Mouse (Mus musculus) retina, embryonic 14.5 days (tissue): ENCODE measurements around the gene Map6.
"Not testable (repeated sequence)": the region's sequence is repeated elsewhere in the genome, so short reads cannot be mapped to it uniquely, and the experiment has no call there.

ENCODE experiments used
- DNase-seq: peaks from one replicate; pipeline ENCODE4 v3.0.0-alpha.2; 2015; ENCODE audit warnings: low spot score

The Map6 gene

GRCm38 (mm10) chr7:99355731-99356131, 88.5 kb downstream of the Map6 start:
- DNase-seq, result peak; percentile 79

DNA sequence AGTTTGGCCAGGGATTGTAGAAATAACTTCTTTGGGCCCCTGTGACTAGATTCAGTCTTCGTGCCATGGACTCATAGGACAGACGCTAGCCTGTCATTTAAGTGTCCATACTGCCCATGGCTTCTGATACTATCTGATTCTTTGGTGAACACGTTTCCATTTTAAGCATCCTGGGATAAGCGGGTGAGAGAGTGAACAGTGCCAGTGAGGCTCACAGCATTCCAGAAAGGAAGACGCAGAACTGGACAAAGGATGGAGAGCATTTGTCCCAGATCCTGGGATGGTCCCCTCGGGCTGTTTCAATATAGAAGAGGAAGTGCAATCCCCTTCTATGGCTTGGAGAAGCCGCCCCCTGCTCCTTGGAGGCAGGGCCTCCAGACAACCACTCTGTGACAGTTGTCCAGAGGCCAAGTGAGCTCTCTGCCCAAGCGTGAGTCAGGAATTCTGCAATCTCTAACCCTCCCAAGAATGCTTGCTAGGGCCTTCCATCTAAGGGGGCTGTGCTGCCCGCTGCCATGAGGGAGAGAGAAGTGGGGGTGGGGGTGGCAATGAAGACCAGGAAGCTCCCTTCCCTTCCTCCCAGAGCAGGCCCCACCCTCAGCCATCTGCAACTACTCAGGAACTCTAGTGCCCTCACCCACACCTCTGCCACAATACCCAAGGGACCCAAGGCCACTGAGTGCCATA, 89.1 kb downstream of the Map6 start:
- DNase-seq, result no peak

GRCm38 (mm10) chr7:99357201-99357600, 90.0 kb downstream of the Map6 start:
- no peak for DNase-seq

- no peak for DNase-seq
Measured at GRCm38 (mm10) chr7:99358371-99358770, 91.1 kb downstream of the Map6 start.

DNA sequence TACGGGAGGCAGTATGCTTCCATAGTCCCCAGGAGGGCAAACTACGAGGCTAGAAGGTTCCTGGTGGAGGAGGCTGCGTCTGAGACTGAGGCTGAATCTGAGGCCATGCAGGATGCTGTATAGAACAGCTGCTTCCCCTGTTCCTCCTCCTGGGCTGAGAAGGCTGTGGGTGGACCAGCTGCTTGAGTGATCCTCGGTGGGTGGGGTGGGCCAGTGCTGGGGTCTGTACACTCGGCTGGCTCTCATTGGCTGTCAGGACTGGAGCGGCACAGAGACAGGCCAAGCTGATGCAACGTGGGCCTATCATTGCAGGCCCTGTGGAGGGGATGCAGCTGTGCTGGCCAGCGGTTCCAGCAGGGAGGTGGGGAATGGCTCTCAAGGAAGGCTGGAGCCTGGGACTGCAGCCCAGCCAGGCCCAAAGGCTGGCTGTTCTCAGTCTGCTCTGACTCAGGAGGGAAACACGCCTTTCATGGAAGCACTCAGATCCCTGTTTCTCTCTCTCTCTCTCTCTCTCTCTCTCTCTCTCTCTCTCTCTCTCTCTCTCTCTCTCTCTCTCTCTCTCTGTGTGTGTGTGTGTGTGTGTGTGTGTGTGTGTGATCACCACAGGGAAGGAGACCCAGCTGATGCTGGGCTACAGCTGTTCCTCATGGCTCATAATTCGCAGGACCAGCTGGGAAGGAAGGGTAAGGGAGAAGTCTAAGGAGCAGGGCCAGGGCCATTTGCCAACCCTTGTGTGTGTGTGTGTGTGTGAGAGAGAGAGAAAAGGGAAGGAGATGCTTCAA, 93.0 kb downstream of the Map6 start:
- peak; percentile 82 for DNase-seq

DNA sequence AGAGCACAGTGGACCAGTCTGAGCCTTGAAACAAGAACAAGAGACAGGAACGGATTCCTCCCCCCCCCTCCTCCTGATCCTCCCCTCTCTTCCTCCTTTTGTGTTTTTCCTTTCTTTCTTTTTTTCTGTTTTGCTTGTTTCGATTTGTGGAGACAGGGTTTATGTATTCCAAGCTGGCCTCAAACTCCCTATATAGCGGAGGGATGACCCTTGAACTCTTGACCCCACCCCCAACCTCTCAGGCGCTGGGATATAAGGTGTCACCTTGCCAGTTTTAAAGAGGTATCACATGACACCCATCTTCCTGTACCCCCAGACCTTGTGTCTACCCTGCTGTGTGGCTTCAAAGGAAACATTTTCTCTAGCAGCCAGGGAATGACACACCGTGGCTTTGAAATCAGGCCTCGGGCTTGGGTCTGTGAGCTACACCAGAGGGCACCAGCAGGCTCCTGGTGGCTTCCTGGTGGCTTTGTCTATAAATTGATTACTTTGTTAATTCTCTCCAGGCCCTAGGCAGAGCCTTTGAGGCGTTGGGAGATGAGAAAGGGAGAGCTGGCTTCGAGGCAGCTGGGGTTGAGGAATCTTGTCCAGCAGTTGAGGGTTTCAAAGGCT, 93.7 kb downstream of the Map6 start:
- no peak for DNase-seq

DNA sequence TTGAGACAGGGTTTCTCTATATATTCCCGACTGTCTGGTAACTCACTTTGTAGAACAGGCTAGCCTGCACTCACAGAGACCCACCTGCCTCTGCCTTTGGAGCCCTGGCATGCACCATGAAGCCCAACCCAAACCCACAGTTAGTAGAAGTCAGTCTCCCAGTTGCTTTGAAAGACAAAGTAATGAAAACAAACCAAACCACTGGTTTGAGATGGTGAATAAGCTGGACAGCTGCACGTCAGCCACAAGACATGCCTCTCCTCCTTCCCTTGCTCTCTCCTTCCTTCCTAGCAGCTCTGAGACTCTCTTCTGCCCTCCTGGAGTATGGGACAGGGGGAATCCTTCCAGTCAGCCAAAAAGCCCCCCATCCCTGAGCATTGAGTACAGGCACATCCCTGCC, 94.9 kb downstream of the Map6 start:
- no peak for DNase-seq

- peak; percentile 93 for DNase-seq
Measured at GRCm38 (mm10) chr7:99365069-99365468, 97.8 kb downstream of the Map6 start.

- DNase-seq, result no peak
Measured at GRCm38 (mm10) chr7:99366716-99367115, 99.5 kb downstream of the Map6 start.

GRCm38 (mm10) chr7:99374325-99374724, 107.1 kb downstream of the Map6 start:
- DNase-seq, result not testable (repeated sequence)

GRCm38 (mm10) chr7:99375455-99375854, 108.2 kb downstream of the Map6 start:
- peak; percentile 81 for DNase-seq

DNA sequence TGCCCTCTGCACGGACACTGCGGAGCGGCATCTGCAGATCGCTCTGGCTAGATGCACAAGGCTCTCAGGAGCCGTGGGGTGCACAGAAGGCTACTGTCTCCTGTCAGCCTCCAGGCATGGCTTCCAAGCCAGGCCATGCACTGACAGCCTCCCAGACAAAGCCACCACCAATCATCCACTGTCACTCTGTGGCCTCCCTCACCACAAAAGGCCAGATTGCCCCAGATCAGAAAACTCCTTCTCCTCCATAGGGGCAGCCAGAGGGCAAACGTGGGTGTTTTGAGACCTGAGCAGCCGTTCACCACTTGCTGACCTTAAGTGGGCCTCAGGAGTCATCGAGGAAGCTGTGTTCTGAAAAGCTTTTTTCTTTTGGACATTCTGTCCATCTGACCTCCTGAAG, 111.6 kb downstream of the Map6 start:
- DNase-seq, result no peak

GRCm38 (mm10) chr7:99380491-99381213, 113.4 kb downstream of the Map6 start:
- DNase-seq, result peak; percentile 86

DNA sequence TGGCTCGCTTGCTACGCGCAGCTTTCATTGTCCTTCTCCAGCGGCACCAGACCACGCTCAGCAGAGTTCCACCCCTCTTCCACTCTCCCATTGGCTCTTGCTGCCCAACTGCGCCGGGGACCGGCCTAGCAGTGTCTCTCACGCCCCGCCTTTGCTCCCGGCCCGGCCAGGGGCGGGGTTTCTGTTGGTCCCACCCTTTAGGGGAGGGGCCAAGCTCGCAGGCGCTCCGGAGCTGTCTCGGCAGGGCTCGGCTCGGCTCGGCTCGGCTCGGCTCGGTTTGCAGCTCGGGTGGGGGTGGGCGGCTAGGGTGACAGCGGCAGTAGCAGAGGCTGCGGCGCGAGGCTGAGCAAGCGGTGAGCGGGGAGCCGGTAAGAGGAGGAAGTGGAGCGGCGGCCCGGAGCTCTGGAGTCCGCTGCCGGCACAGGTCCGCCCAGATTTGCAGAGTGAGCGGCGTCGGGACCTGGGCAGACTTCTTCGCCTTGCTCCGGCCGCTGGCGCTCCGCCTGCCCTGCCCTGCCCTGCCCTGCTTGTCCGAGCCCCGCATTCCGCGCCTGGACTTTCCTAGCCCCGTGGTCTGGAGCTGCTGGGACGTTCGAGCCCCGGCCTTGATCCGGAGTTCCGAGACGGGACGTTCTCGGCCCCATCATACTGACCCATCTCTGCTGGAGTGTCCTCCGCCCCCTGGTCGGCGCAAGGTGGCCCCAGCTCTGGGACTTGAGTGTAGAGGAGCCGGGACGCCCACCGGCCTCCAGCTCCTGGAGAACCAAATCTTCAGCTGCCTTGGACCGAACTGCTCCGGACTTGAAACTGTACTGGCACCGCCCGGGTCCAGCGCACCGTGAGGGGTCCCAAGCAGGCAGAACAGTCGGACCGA, 114.2 kb downstream of the Map6 start, which contains the start of gene Gdpd5:
TSS of gene Gdpd5 (plus strand) at position 201 of the 874 bp plus-strand sequence.
- peak; percentile 99 for DNase-seq

- no peak for DNase-seq
Measured at GRCm38 (mm10) chr7:99382088-99383000, 115.1 kb downstream of the Map6 start.

GRCm38 (mm10) chr7:99383246-99383645, 116.0 kb downstream of the Map6 start:
- DNase-seq, result no peak

GRCm38 (mm10) chr7:99384101-99384611, 116.9 kb downstream of the Map6 start:
- peak; percentile 49 for DNase-seq

GRCm38 (mm10) chr7:99386030-99386429, 118.8 kb downstream of the Map6 start:
- DNase-seq, result peak; percentile 52
